Mouse (Mus musculus): Measurements from ENCODE around the gene Gm28308. TPM values are rescaled to one million over a fixed set of nuclear protein-coding genes. Genes with fewer than 3 reads are reported as not detected.

Gene Gm28308
- polyA plus RNA-seq, 1 experiment = not detected

DNA sequence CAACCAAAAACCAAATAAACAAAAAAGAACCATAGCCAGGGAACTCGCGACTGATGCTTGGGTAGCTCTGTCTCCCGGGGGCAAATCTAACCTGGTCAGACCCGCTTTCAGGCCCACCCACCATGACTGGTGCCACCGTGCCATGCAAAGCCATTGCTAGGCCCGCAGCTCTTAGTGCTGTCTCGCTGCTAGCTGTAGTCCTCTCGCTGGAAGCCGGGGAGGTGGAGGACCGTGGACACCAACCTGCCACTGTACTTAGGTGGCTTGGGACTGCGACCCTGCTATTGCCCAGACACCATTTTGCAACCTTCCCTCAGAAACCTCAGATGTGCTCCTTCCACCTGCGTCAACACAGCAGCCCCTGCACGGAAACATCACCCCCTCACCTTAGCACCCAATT lies 1.2 kb downstream of the Gm28308 start:
- H3K27ac ChIP-seq (ENCODE audit: insufficient read depth, low read length) = no peak overlapping the region

DNA sequence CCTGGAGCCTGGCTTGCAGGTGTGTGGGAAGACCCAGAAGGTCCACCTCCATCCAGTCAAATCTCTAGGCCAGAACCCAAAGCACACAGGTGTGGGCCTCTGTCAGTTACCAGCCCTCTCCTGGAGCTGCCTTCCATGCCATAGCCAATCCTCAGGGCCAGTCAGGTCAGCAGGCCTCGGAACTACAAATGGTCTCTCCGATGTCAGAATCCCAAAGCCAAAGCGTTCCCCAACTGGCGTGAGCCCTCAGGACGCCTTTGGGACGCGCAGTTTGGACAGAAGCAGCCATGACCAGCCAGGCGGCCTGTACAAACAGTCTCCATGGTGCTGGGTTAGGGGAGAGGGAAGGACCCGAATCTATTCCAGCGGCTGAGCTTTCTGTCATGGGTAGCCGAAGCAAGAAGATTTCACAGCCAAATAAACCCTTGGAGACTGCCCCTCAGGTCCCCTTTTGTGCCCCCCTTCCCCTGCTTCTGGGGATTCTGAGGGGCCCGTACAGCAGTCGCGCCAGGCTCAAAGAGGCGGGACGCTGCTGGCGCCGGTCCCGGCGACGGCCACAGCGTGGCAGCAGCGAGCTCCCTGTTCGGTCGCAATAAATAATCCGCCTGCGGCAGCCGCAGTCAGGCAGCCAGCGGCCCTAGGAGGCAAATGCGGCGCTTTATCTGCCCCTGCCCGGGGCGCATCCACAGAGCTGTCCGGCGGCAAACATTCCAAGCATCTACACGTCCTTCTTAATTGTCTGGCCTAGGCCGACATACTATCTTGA lies 1.8 kb downstream of the Gm28308 start:
- WGBS = 1% methylated on average over 37 of the region's 37 CpGs
- no peaks in the 10 kb centered on the region for H3K4me1 ChIP-seq (ENCODE audit: control insufficient read depth, insufficient read depth, low read length)
- H3K4me3 ChIP-seq (replicated peaks; ENCODE audit: insufficient read depth, low read depth, low read length) = no peak overlapping the region
- peak; percentile 53 to 55 for DNase-seq
- peaks cover 13% of the 10 kb centered on the region; the same call in 1 of the 2 replicates for H3K27me3 ChIP-seq (ENCODE audit: control insufficient read depth, insufficient read depth, low read length)
- H3K27ac ChIP-seq (ENCODE audit: insufficient read depth, low read length) = no peak overlapping the region
- TF ChIP-seq CTCF (IDR thresholded peaks at IDR 0.05; ENCODE audit: borderline replicate concordance, insufficient read depth, low read depth, low read length) (peak; percentile 44), POLR2A (IDR thresholded peaks at IDR 0.05; ENCODE audit: borderline replicate concordance, insufficient read depth, low read length) (no peak)

More for the DNA sequence above, 1.2 kb downstream of the Gm28308 start:
- TF ChIP-seq POLR2A (IDR thresholded peaks at IDR 0.05; ENCODE audit: borderline replicate concordance, insufficient read depth, low read length) = no peak
- TF ChIP-seq CTCF (IDR thresholded peaks at IDR 0.05; ENCODE audit: borderline replicate concordance, insufficient read depth, low read depth, low read length) = no peak
- Histone ChIP-seq H3K27me3 (ENCODE audit: control insufficient read depth, insufficient read depth, low read length) (peaks cover 15% of the 10 kb centered on the region; the same call in 1 of the 2 replicates), H3K4me3 (replicated peaks; ENCODE audit: insufficient read depth, low read depth, low read length) (no peak overlapping the region), H3K4me1 (ENCODE audit: control insufficient read depth, insufficient read depth, low read length) (no peaks in the 10 kb centered on the region)
- 6% methylated on average over 13 of the region's 13 CpGs for WGBS
- DNase-seq = no peak

DNA sequence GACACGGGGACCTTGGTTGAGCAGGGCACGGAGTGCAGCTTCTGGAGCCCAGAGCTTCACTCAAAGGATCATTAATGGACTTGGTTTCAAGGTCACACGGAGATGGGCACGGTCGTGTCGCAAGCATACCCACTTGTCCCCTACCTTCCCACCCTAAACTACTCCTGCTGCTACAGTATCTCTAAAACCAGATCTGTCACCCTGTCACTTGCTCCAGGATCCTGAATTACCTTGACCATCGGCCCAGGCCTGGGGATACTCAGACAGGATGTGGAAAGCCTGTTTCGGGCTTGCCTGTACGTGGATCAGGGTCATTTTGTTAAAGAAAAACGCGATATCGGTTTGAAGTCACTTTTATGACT lies 3.5 kb downstream of the Gm28308 start:
- TF ChIP-seq POLR2A (IDR thresholded peaks at IDR 0.05; ENCODE audit: borderline replicate concordance, insufficient read depth, low read length) (no peak), CTCF (IDR thresholded peaks at IDR 0.05; ENCODE audit: borderline replicate concordance, insufficient read depth, low read depth, low read length) (no peak)
- Histone ChIP-seq H3K4me3 (replicated peaks; ENCODE audit: insufficient read depth, low read depth, low read length) (no peak overlapping the region), H3K4me1 (ENCODE audit: control insufficient read depth, insufficient read depth, low read length) (no peaks in the 10 kb centered on the region), H3K27ac (ENCODE audit: insufficient read depth, low read length) (no peak overlapping the region), H3K27me3 (ENCODE audit: control insufficient read depth, insufficient read depth, low read length) (peaks cover 11% of the 10 kb centered on the region; the same call in 1 of the 2 replicates)
- WGBS = 14% methylated on average over 12 of the region's 12 CpGs
- DNase-seq = peak in 1 of 2 experiments; percentile 5

DNA sequence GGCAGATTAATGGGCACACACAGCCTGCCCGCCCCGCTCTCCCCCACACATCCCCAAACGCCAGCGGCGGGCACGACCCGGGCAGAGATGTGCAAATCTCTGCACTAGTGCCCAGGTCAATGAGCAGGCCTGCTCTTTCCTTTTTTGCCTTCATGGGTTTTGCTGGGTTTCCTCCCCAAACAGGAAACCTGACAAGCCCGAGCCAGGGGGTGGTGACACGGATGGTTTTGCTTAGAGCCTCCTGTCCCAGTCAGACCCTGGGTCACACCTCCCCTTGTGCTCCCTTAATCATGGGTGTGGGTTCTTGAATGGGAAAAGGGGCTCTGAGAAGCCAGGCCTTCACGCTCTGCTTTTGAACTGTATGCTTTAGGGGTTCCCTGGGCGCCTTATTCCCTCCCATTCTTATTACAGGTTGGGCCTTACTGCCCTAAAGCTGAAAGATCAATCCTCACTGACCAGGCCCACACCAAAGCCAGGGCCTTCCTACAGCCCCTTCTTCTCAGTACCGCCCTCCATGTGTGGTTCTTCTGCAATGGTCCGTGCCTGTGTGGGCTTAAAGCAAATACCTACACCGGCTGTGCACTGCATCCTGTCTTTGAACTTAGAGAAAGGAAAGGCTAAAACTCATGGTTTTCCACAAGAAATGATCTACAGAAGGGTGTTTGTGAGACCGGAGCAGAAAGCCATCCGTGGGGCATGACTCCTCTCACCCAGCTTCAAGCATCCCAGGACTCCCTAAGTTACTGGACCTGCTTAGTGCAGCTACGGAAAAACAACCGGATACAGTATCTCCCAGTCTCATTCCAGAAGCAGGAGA lies 4.1 kb downstream of the Gm28308 start:
- DNase-seq = no peak
- 9% methylated on average over 18 of the region's 18 CpGs for WGBS
- no peak overlapping the region for H3K4me3 ChIP-seq (replicated peaks; ENCODE audit: insufficient read depth, low read depth, low read length)
- no peak overlapping the region for H3K27ac ChIP-seq (ENCODE audit: insufficient read depth, low read length)
- H3K27me3 ChIP-seq (ENCODE audit: control insufficient read depth, insufficient read depth, low read length) = peaks cover 15% of the 10 kb centered on the region; the same call in 1 of the 2 replicates
- TF ChIP-seq POLR2A (IDR thresholded peaks at IDR 0.05; ENCODE audit: borderline replicate concordance, insufficient read depth, low read length) (no peak), CTCF (IDR thresholded peaks at IDR 0.05; ENCODE audit: borderline replicate concordance, insufficient read depth, low read depth, low read length) (no peak)
- H3K4me1 ChIP-seq (ENCODE audit: control insufficient read depth, insufficient read depth, low read length) = no peaks in the 10 kb centered on the region

DNA sequence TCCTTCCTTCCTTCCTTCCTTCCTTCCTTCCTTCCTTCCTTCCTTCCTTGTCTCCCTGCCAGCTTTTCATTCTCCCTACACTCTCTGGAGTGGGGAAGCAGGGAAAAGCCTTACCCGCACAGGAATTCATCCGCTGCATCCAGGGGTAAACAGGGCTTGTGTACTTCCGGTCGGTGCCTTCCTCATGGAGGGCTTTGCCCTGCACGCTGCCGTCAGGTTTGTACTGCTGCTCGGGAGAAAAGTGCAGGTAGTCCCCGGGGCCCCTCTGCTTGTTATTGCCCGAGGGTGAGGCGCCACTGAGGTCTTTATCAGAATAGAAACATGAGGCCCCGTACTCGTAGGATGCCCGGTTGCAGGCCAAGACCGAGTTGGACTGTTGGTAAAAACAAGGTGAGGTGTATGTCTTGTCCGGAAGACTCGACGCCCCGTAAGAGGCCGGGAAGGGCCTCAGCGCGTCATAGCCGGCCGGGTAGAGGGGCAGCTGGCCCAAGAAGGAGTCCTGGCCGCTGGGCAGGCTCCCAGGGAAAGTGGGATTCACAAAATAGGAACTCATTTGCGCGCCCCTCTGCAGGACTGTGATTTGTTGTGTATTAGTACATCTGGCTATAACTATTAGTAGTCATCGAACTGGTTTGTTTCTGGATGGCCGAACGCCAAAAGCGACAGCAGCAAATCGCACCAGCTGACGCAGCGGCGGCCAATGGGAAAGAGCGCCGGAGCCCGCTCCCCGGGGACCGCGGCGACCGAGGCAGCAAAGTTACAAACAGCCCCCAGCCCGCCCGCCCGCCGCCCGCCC lies 4.9 kb downstream of the Gm28308 start, which contains the start of gene Hoxa6:
Hoxa6 (minus strand) TSS at position 651 of the 796 bp plus-strand sequence.
- TF ChIP-seq POLR2A (IDR thresholded peaks at IDR 0.05; ENCODE audit: borderline replicate concordance, insufficient read depth, low read length) (no peak), CTCF (IDR thresholded peaks at IDR 0.05; ENCODE audit: borderline replicate concordance, insufficient read depth, low read depth, low read length) (no peak)
- peaks cover 18% of the 10 kb centered on the region; the same call in 1 of the 2 replicates for H3K27me3 ChIP-seq (ENCODE audit: control insufficient read depth, insufficient read depth, low read length)
- no peak for DNase-seq
- no peaks in the 10 kb centered on the region for H3K4me1 ChIP-seq (ENCODE audit: control insufficient read depth, insufficient read depth, low read length)
- no peak within 1 kb of the TSS for H3K27ac ChIP-seq (ENCODE audit: insufficient read depth, low read length)
- no peak within 1 kb of the TSS for H3K4me3 ChIP-seq (replicated peaks; ENCODE audit: insufficient read depth, low read depth, low read length)
- WGBS = 1% methylated on average over 47 of the region's 47 CpGs

DNA sequence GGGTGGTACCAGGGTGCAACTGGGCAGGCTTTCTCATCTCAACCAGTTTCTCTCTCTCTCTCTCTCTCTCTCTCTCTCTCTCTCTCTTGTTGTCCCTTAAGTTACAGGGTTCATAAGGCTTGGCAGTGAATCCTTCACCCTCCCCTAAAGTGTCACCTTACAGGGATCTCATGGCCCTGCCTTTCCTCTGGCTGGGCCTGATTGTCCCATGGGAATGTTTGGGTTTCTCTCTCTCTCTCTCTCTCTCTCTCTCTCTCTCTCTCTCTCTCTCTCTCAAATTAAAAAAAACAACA lies 5.5 kb downstream of the Gm28308 start:
- DNase-seq = no peak

DNA sequence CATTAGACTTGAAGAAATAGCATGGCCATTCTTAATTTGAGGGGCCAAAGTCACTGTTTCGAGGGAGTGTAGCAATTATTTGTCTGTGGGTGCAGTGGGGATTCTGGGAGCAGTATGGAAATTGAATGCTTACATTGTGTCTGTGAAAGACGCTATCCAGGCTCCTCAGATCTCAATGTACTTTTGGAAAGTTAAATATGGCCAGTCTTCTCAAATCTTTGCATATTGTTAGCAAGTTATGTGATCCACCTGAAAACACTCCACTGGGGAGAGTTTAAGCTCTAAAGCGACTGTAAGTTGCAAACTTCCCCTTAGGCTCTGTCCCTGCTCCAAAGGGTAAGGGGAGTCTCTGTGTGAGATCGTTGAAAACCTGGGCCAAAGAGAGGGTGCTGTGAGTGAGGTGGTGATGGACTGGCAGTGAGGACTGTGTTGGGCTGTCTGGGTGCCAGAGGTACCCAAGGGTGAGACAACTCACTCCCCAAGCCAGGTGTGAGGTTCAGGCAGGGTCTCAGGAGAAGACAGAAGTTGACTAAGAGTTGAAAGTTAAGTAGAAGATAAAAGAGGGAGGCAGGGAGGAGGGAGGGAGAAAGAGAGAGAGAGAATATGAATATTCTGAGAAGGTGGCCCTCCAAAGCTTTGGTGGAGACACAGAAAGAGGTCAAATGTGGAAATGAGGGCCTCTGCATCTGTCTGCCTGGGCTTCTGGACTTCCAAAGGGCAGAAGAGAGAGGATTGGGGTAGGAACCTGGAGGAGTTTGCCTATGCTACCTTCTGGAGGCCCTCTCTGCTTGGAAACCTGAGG lies 6.1 kb downstream of the Gm28308 start:
- H3K4me1 ChIP-seq (ENCODE audit: control insufficient read depth, insufficient read depth, low read length) = no peaks in the 10 kb centered on the region
- no peak overlapping the region for H3K4me3 ChIP-seq (replicated peaks; ENCODE audit: insufficient read depth, low read depth, low read length)
- no peak overlapping the region for H3K27ac ChIP-seq (ENCODE audit: insufficient read depth, low read length)
- no peak for DNase-seq
- no peak for TF ChIP-seq POLR2A (IDR thresholded peaks at IDR 0.05; ENCODE audit: borderline replicate concordance, insufficient read depth, low read length)
- TF ChIP-seq CTCF (IDR thresholded peaks at IDR 0.05; ENCODE audit: borderline replicate concordance, insufficient read depth, low read depth, low read length) = no peak
- H3K27me3 ChIP-seq (ENCODE audit: control insufficient read depth, insufficient read depth, low read length) = peaks cover 17% of the 10 kb centered on the region
- WGBS = 7% methylated on average over 4 of the region's 4 CpGs

More for the DNA sequence above, 5.5 kb downstream of the Gm28308 start:
- Histone ChIP-seq H3K27me3 (ENCODE audit: control insufficient read depth, insufficient read depth, low read length) (peaks cover 18% of the 10 kb centered on the region), H3K27ac (ENCODE audit: insufficient read depth, low read length) (no peak overlapping the region), H3K4me3 (replicated peaks; ENCODE audit: insufficient read depth, low read depth, low read length) (no peak overlapping the region), H3K4me1 (ENCODE audit: control insufficient read depth, insufficient read depth, low read length) (no peaks in the 10 kb centered on the region)
- TF ChIP-seq POLR2A (IDR thresholded peaks at IDR 0.05; ENCODE audit: borderline replicate concordance, insufficient read depth, low read length) = no peak
- no peak for TF ChIP-seq CTCF (IDR thresholded peaks at IDR 0.05; ENCODE audit: borderline replicate concordance, insufficient read depth, low read depth, low read length)

Data from cerebellum, adult 2 months (tissue).